Mouse (Mus musculus) testis, adult 2 months (tissue): ENCODE data around the gene Hoxb4.

Experiments
- CTCF ChIP-seq: fragments of 200-500 bp; IDR thresholded peaks from 2 replicates; pipeline ENCODE4 v1.5.1; 2012; ENCODE audit warnings: low read depth, mild to moderate bottlenecking, inconsistent platforms, low read length, moderate library complexity; ENCODE audit not compliant: control insufficient read depth, insufficient read depth, insufficient replicate concordance
- POLR2A ChIP-seq: fragments of 200-500 bp; IDR thresholded peaks from 2 replicates; pipeline ENCODE4 v1.6.1; 2012; ENCODE audit warnings: low read depth, mild to moderate bottlenecking, inconsistent platforms, low read length, moderate library complexity; ENCODE audit not compliant: control insufficient read depth

DNA sequence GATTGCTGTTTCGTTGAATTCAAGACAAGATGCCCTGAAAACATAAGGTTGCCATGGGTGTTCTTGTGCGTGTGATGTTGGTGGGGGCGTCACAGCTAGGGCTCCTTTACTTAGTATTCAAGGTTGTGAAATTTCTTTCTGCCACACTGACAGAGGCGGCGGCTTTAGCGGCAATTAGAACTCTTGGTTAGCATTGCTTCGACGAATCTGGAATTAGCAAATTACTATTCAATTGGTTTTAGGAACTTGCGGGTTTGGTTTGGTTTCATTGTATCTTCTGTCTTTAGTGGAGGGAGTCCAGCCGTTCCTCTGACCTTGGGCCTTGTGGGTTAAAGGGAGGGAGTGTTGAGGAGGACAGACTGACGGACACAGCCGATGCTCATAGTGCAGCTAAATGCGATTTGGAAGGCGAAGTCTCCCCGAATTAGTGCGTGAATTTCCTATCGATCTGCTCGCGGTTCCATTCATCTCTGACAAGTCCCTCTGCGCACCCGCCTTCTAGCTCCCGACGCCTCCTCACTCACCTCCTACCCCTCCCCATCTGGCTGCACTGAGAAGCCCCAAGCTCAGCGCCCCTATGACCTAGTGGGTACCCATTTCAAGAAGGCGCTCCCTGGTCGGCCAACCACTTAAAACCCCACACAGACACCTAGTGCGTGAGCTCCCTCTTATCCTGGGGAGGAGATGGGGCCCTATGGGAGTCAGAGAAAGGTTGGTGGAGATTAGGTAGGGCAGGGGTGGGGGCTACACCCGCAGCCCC lies at the start of gene Hoxb4:
- no peak for TF ChIP-seq CTCF
- no peak for TF ChIP-seq POLR2A
